Mouse (Mus musculus) ES-CJ7 (cell line): ENCODE measurements around the gene Sgf29.
"Not testable (repeated sequence)": the region's sequence is repeated elsewhere in the genome, so short reads cannot be mapped to it uniquely, and the experiment has no call there.

Source experiments
- DNase-seq: peaks from one replicate; pipeline ENCODE4 v3.0.0; 2011; ENCODE audit warnings: low read depth, low spot score

Sgf29 gene

DNA sequence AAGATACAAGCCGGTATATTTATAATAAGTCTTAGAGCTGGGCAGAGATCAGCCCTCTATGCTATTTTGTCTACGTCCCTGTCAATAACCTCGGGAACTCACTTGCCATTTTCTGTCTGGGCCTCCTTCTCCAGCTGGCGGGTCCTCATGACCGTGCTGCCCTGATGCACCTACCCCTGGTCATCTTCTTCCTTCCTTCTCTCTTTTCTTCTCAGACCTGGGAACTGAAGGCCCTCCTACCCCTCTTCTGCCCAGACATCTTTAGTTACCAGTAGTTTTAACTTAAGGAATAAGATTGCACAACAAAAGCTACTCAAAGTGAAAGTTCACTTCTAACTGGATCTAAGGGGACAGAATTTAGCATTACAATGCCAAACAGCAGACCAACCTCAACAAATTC is 30.6 kb downstream of the Sgf29 start:
- no peak for DNase-seq

DNA sequence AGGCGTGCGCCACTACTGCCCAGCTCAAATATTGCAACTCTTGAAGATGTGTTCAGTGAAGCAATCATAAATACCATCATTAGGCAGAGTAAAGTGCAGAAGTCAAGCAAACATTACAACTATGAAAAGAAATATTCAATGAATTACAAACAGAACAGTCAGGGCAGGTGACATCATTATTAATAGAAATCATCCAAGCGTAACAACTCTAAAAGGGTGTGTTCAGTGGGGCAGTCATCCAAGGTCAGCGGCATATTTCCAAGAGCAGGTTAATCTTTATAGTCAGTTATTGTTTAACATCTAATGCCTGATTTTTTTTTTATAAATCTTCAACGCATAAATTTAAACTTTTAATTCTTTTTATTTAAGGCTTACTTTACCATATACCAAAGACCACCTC is 32.1 kb downstream of the Sgf29 start:
- DNase-seq, result no peak

- not testable (repeated sequence) for DNase-seq
Observed at GRCm38 (mm10) chr7:126688156-126688555, 39.0 kb downstream of the Sgf29 start.

GRCm38 (mm10) chr7:126689021-126689420 is 39.9 kb downstream of the Sgf29 start:
- DNase-seq, result no peak

DNA sequence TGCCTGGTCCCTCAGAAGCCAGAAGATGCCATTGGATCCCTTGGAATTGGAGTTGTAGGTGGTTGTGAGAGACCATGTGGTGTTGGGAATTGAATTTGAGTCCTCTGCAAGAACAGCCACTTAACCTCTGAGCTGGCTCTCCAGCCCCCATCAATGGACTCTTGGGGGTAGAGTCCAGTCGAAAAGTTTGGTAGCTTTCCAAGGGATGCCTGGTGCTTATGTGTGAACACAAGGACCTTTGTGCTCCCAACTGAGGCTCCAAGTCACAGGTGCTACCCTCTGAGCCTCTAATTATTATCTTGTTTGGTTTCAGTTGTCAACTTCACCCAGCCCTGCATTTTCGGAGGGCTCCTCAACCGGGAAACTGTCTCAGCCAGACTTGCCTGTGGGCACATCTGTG is 41.6 kb downstream of the Sgf29 start:
- DNase-seq, result no peak

GRCm38 (mm10) chr7:126691676-126692075 is 42.6 kb downstream of the Sgf29 start:
- DNase-seq, result no peak

DNA sequence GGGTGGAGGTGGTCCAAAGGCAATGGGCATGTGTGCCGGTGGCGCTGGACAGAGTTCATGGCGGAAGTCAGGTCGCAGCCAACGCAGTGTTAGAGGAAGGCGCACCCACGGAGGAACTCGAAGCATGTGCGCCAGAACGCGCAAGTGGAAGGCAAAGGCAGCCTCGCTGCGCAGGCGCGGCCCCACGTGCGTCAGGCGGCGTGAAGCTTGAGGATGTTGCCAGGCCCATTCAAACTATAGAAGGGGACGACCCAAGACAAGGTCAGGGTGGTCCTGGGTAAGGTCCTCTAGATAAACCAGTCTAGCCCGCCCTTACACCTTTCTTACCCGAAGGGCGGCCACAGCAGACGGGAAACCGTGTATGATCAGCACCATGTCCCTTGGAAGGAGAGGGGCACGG is 43.3 kb downstream of the Sgf29 start:
- DNase-seq, result peak; percentile 54

DNA sequence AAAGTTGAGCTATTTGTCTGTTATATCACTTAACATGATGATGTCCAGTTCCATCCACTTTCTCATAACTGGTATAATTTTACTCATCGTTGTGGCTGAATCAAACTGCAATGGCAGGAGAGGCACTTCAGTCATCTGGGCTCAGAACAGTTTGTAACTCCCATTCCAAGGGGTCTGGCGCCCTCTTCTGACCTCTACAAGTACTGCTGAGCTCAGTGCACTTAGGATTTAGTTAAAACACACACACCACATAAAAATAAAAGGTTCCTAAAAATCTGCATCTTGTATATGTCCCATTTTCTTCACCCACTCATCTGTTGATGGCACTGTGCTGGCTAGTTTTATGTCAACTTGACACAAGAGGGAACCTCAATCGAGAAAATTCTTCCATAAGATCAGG is 44.1 kb downstream of the Sgf29 start:
- peak; percentile 85 for DNase-seq

- DNase-seq, result no peak
Observed at GRCm38 (mm10) chr7:126693781-126694180, 44.7 kb downstream of the Sgf29 start.

DNA sequence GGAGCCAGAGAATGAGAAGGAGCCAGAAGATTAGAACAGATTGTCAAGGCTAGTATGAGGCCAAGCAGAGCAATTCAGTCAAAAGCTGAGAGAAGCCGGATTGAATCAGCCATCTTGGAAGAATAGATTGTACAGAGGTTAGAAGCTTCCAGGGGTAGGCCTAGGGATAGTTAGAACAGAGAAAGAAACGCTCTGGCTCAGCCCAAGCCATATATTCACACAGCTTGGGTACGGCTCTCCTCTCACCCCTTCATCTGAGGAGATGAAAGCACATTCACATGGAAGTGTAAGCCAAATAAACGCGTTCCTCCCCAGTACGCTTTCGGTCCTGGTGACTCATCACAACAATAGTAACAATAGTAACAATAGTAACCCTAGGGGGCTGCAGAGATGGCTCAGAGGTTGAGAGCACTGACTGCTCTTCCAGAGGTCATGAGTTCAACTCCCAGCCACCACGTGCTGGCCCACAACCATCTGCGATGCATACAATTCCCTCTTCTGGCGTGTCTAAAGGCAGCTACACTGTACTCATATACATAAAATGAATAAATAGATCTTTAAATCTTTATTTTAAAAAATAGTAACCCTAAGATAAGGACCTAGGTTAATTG is 45.4 kb downstream of the Sgf29 start:
- DNase-seq, result peak; percentile 75

DNA sequence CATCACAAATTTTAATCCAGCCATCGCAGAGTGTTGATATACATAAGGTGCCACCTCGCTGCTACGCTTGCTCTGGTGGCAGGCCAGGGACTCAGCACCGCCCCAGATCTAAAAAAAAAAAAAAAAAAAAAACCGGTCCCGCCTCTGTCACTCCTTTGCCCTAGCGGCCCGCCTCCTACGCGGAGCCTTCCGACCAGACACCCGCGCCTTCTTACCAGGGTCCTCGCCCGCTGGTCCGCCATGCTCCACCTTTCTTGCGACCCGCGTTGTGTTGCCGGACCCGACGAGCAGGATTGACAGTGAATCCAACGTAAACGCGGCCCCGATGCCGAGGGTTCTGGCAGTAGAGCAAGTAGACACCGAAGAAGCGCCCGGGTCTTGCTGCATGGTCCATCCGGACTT is 46.1 kb downstream of the Sgf29 start, which contains the start of gene Bola2:
TSS of gene Bola2 (plus strand) at position 192 of the 402 bp plus-strand sequence.
- DNase-seq, result peak; percentile 67

DNA sequence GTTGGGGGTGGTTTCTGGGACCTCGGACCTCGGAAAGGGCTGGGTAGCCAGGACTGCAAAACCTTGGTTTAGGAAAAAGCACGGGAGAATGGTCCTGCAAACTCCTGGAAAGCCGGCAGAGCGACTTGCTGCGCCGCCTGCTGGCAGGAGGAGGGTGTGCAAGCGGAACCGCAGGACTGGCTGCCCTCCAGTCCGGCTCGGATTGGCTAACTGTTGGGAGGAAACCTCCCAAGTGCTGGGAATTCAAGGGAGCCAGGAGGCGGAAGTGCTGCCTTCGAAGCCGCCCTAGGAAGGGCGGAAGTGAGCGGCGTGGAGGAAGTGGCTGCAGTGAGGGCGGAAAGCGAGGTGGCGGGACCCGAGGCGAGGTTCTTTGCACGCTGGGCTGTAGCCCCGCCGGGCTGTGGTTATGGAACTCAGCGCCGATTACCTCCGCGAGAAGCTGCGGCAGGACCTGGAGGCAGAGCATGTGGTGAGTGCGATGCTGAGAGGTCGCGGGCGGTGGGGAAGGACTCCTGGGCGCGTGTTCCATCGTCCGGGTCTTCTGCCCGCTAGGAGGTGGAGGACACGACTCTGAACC is 46.6 kb downstream of the Sgf29 start, which contains the start of gene Slx1b:
TSS of gene Slx1b (minus strand) at position 154 of the 577 bp plus-strand sequence.
- DNase-seq, result peak; percentile 97

GRCm38 (mm10) chr7:126696303-126696702 is 47.2 kb downstream of the Sgf29 start:
- DNase-seq, result no peak

DNA sequence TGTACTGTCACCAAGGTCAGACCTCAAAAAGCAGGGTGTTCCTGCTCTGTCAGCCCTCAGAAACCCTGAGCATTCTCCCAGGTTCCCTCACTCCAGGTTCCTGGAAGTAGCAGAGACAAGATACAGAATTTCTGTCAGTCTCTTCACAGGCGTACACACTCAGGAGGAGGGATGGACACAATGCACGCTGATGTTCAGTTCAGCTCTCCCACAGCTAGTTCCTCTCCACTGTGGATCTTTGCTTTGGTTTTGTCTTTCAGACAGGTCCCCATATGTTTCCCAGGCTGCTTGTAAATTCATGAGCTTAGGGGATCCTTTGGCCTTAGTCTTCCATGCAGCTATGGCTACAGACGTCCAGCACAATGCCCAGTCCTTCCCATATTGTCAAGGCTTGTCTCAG is 47.8 kb downstream of the Sgf29 start:
- DNase-seq, result no peak

GRCm38 (mm10) chr7:126697838-126698237 is 48.7 kb downstream of the Sgf29 start:
- no peak for DNase-seq

- DNase-seq, result no peak
Observed at GRCm38 (mm10) chr7:126700063-126701015, 51.2 kb downstream of the Sgf29 start.

DNA sequence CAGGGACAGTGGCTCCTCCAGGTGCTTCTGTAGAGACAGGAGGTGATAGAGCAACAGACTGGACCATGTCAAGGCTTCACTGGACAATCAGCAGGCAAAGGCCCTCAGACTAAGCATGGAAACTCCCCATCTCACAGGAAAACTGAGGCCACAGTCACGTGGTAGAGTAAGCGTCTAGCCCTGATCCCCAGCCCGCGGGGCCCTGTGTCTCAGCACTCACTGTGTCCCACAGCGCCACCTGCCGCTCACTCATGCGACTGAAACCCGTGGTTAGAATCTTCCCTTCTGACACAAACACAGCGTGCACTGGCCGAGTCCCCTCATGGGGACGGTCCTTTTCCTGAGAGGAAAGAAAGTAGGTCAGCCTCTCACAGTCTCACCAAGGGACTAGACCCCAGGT is 52.0 kb downstream of the Sgf29 start:
- DNase-seq, result peak; percentile 88

- no peak for DNase-seq
Observed at GRCm38 (mm10) chr7:126701559-126702357, 52.6 kb downstream of the Sgf29 start.

DNA sequence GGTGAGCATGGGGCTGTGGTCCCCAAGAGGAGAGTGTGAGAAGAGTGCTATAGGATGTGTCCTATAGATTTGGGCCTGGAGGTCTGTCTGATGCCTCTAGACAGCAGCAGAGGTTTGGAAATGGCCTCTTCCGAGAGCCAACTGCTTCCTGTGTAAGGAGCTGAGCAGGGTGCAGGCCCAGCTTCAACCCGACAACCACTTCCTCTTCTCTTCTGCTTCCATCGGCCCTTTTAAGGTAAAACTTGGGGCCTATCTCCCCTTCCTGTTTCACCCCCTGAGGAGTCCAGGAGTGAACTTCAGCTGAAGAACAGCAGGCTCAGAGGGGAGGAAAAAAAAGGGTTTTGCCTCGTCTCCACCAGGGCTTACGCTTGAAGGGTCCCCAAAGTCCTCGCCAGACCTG is 53.2 kb downstream of the Sgf29 start:
- no peak for DNase-seq

DNA sequence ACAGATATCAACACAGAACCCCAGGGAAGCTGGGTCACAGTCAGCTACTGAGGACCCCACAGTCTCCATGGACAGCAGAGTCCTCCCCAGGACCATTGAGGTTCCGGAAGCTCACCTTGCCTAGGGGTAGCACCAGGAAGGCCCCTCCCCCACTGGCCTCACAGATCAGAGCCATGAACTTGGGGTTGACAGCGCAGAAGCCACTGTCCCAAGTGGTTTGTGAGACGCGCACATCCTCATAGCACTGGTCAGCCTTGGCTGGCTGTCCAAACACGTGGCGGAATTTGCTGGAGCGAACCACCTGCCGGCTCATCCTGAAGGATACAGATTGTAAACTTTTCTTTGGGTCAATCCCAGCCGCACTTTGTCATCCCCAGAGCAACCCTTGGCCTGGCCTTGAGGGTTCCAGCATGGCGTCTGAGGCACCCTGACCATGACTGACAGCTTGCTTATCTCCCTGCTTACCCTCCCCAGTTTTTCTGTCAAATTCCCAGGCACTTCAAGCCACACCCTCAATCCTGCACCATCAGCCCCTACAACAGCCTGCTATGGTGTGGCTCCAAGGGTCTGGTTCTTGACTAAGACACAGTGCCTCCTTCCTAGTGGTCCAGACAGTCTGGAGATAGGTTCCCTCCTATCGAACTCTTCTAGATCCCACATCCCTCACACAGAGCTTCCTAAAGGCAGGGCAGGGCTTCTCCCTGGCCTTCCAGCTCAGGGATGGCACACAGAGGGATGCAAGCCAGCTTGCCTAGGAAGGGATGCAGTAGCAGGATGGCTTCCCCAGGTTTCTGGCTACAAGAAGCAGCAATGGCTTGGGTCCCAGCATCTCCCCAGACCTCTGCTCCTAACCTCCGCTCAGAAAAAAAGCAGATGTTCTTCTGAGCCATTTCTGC is 54.0 kb downstream of the Sgf29 start:
- no peak for DNase-seq

- DNase-seq, result no peak
Observed at GRCm38 (mm10) chr7:126703757-126704077, 54.6 kb downstream of the Sgf29 start.
